Mouse (Mus musculus): ENCODE data around the gene Numb. TPM values are rescaled to one million over a fixed set of nuclear protein-coding genes. Genes with fewer than 3 reads are reported as not detected.

Gene Numb
- polyA plus RNA-seq, 1 experiment from 2014 or later, result 14.9 TPM

DNA sequence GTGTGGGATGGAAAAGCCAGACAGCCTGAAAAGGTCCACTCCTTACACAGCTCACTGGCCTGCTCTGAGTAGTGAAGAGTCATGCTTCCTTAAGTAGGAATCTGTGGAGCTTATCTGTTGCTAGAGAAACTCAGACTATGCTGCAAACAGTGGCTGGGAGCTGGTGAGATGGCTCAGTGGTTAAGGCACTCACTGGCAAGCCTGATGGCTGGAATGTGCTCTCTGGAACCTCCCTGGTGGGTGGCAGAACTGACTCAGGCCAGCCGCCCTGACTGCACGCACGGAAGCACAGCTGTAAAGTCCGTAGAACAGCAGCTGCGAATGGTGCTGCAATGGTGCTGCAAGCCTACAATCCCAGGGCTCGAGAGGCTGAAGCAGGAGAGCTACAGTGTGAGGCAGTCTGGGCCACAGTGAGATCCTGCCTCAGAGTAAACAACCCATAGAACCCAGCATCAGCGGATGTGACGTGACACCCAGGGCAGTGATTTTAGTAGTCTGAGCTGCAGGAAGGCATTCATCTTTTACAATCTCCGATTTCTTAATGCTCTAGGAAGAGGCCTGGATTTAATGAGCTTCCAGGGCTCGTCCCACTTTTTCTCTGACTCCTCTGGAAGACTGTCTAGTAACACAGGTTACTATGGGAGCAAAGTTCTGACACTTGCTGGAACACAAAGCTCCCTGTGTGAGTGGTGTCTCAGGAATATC lies 128.9 kb downstream of the Numb start:
- WGBS, result 67% methylated on average over 10 of the region's 10 CpGs
- peaks cover 26% of the 10 kb centered on the region for H3K36me3 ChIP-seq
- H3K4me2 ChIP-seq, result no peak overlapping the region
- H3K27me3 ChIP-seq (replicated peaks), result no peaks in the 10 kb centered on the region
- H3K27ac ChIP-seq (replicated peaks), result no peak overlapping the region
- no peak for ATAC-seq (ENCODE audit: low FRiP score)
- H3K4me1 ChIP-seq, result no peaks in the 10 kb centered on the region
- no peaks in the 10 kb centered on the region for H3K9me3 ChIP-seq (replicated peaks)
- no peak overlapping the region for H3K4me3 ChIP-seq (replicated peaks)
- H3K9ac ChIP-seq (replicated peaks), result no peak overlapping the region

- Histone ChIP-seq H3K9ac (replicated peaks) (no peak overlapping the region), H3K27me3 (replicated peaks) (no peaks in the 10 kb centered on the region), H3K4me1 (no peaks in the 10 kb centered on the region), H3K4me2 (no peak overlapping the region), H3K27ac (replicated peaks) (no peak overlapping the region), H3K9me3 (replicated peaks) (no peaks in the 10 kb centered on the region), H3K36me3 (peaks cover 21% of the 10 kb centered on the region), H3K4me3 (replicated peaks) (no peak overlapping the region)
- WGBS, result 86% methylated on average over 10 of the region's 10 CpGs
- 0 out of 2 replicates have a peak, but pooled peaks have one; percentile 24 for ATAC-seq (ENCODE audit: low FRiP score)
Observed at GRCm38 (mm10) chr12:83791737-83792136, 130.0 kb downstream of the Numb start.

- Histone ChIP-seq H3K27ac (replicated peaks) (no peak overlapping the region), H3K9me3 (replicated peaks) (no peaks in the 10 kb centered on the region), H3K27me3 (replicated peaks) (no peaks in the 10 kb centered on the region), H3K4me3 (replicated peaks) (no peak overlapping the region), H3K4me1 (no peaks in the 10 kb centered on the region), H3K9ac (replicated peaks) (no peak overlapping the region), H3K36me3 (peaks cover 15% of the 10 kb centered on the region), H3K4me2 (no peak overlapping the region)
- 91% methylated on average over 4 of the region's 4 CpGs for WGBS
- no peak for ATAC-seq (ENCODE audit: low FRiP score)
Observed at GRCm38 (mm10) chr12:83790749-83791148, 131.0 kb downstream of the Numb start.

GRCm38 (mm10) chr12:83789781-83790140 lies 132.0 kb downstream of the Numb start:
- no peak for ATAC-seq (ENCODE audit: low FRiP score)
- WGBS, result 59% methylated on average over 4 of the region's 4 CpGs
- no peak overlapping the region for H3K27ac ChIP-seq (replicated peaks)

GRCm38 (mm10) chr12:83789051-83789780 lies 132.5 kb downstream of the Numb start:
- Histone ChIP-seq H3K4me2 (no peak overlapping the region), H3K9me3 (replicated peaks) (no peaks in the 10 kb centered on the region), H3K4me1 (no peaks in the 10 kb centered on the region), H3K9ac (replicated peaks) (no peak overlapping the region), H3K27ac (replicated peaks) (no peak overlapping the region), H3K36me3 (peaks cover 6% of the 10 kb centered on the region; the same call in 1 of the 2 replicates), H3K4me3 (replicated peaks) (no peak overlapping the region), H3K27me3 (replicated peaks) (no peaks in the 10 kb centered on the region)
- ATAC-seq (ENCODE audit: low FRiP score), result no peak
- 88% methylated on average over 17 of the region's 17 CpGs for WGBS

More at GRCm38 (mm10) chr12:83789781-83790140, 132.0 kb downstream of the Numb start:
- H3K36me3 ChIP-seq, result peaks cover 6% of the 10 kb centered on the region; the same call in 1 of the 2 replicates
- H3K9me3 ChIP-seq (replicated peaks), result no peaks in the 10 kb centered on the region
- no peak overlapping the region for H3K4me2 ChIP-seq
- no peaks in the 10 kb centered on the region for H3K4me1 ChIP-seq
- no peaks in the 10 kb centered on the region for H3K27me3 ChIP-seq (replicated peaks)
- no peak overlapping the region for H3K4me3 ChIP-seq (replicated peaks)
- no peak overlapping the region for H3K9ac ChIP-seq (replicated peaks)

DNA sequence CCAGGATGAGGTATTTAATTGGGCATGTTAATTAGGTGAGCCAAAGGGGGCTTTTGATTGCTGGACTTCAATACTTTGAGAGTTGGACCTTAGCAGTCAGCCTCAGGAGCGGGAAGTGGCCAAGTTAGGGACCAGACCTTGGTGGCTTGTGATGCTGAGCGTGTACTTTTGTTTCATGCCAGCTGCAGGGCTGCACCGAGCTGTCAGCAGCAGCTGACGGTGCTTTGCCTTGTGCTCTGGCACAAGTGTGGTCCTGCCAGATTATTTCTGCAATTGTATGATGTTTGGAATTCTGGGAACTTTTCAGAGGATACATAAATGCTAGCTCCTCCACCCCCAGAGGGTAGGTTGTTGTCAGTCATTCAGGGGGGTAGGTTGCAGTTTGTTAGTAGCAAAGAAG lies 136.4 kb downstream of the Numb start:
- Histone ChIP-seq H3K9ac (replicated peaks) (no peak overlapping the region), H3K27me3 (replicated peaks) (no peaks in the 10 kb centered on the region), H3K9me3 (replicated peaks) (no peaks in the 10 kb centered on the region), H3K27ac (replicated peaks) (no peak overlapping the region), H3K36me3 (no peaks in the 10 kb centered on the region), H3K4me3 (replicated peaks) (no peak overlapping the region), H3K4me2 (no peak overlapping the region), H3K4me1 (0 out of 2 replicates have a peak, but pooled peaks cover 3% of the 10 kb centered on the region)
- ATAC-seq (ENCODE audit: low FRiP score), result no peak
- WGBS, result 51% methylated on average over 4 of the region's 4 CpGs

- no peaks in the 10 kb centered on the region for H3K27me3 ChIP-seq (replicated peaks)
- no peaks in the 10 kb centered on the region for H3K9me3 ChIP-seq (replicated peaks)
- ATAC-seq (ENCODE audit: low FRiP score), result no peak
- H3K27ac ChIP-seq (replicated peaks), result no peak overlapping the region
- no peak overlapping the region for H3K4me2 ChIP-seq
- H3K4me3 ChIP-seq (replicated peaks), result no peak overlapping the region
- H3K36me3 ChIP-seq, result no peaks in the 10 kb centered on the region
- no peak overlapping the region for H3K9ac ChIP-seq (replicated peaks)
- WGBS, result 81% methylated on average over 10 of the region's 10 CpGs
- 0 out of 2 replicates have a peak, but pooled peaks cover 3% of the 10 kb centered on the region for H3K4me1 ChIP-seq
Observed at GRCm38 (mm10) chr12:83782669-83783068, 139.1 kb downstream of the Numb start.

DNA sequence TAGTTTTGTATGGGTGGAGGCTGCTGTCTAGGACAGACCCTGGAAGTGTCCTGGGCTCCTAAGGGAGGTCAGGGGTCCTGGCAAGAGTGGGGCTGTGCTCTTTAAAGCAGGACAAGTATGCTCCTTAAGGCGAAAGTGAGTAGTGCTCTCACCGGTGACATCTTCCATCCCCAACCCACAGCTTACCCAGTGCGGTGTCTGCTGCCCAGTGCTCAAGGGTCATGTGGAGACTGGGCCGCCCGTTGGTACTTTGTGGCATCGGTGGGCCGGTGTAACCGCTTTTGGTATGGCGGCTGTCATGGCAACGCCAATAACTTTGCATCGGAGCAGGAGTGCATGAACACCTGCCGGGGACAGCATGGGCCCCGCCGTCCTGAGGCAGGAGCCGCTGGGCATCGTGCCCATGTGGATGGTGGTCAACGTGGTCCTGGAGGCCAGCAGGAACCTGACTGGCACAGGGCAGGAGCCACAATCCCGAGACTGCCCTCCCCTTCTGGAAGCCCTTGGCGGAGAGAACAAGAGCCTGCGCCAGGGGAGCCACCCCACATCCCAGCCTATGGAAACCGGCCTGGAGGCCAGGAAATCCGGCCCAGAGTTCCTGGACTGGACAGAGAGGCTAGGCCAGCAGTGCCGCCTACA lies 140.0 kb downstream of the Numb start:
- H3K27ac ChIP-seq (replicated peaks), result no peak overlapping the region
- H3K4me1 ChIP-seq, result 0 out of 2 replicates have a peak, but pooled peaks cover 3% of the 10 kb centered on the region
- no peaks in the 10 kb centered on the region for H3K36me3 ChIP-seq
- H3K27me3 ChIP-seq (replicated peaks), result no peaks in the 10 kb centered on the region
- no peak overlapping the region for H3K9ac ChIP-seq (replicated peaks)
- H3K4me2 ChIP-seq, result no peak overlapping the region
- no peak for ATAC-seq (ENCODE audit: low FRiP score)
- 76% methylated on average over 23 of the region's 23 CpGs for WGBS
- no peak overlapping the region for H3K4me3 ChIP-seq (replicated peaks)
- H3K9me3 ChIP-seq (replicated peaks), result no peaks in the 10 kb centered on the region

DNA sequence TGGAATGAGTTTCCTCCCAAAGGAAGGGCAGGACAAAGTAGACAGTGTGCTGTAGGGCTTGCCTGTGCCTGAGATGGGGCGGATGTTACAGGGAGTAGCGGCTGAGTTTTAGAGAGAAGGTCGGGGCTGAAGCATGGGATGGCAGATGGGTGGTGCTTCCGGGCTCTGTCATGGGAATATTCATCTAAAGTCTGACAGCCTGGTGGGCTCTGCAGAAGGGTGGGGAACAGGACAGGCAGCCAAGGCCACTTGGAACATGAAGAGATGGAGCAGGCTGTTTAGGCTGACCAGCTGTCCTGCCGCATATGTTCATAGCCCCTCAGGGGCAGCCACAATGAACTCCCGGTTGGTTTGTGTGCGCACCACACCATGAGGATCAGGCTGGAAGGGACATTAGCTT lies 140.5 kb downstream of the Numb start:
- 0 out of 2 replicates have a peak, but pooled peaks cover 3% of the 10 kb centered on the region for H3K4me1 ChIP-seq
- H3K27me3 ChIP-seq (replicated peaks), result no peaks in the 10 kb centered on the region
- no peaks in the 10 kb centered on the region for H3K36me3 ChIP-seq
- no peak overlapping the region for H3K4me2 ChIP-seq
- no peak for ATAC-seq (ENCODE audit: low FRiP score)
- H3K9ac ChIP-seq (replicated peaks), result no peak overlapping the region
- H3K27ac ChIP-seq (replicated peaks), result no peak overlapping the region
- H3K9me3 ChIP-seq (replicated peaks), result no peaks in the 10 kb centered on the region
- no peak overlapping the region for H3K4me3 ChIP-seq (replicated peaks)
- 58% methylated on average over 7 of the region's 7 CpGs for WGBS

DNA sequence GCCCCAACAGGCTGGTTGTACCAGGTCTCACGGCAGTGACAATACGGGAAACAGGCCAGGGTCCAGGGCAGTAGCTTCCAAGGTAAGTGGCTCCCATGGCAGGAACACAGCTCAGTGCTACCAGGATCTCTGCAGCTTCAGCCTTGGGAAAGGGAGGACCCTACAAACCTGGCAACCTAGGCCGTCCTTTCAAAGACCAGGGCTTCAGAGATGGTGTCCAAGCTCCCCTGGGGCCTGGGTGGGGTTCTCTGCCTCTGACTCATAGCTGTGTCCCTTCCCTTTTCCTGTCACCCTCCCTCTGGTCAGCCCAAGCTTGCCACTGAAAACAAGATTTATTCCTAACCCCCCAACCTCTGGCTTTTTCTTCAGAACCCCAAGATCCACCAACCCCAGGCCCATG lies 141.6 kb downstream of the Numb start:
- Histone ChIP-seq H3K4me2 (no peak overlapping the region), H3K9me3 (replicated peaks) (no peaks in the 10 kb centered on the region), H3K27me3 (replicated peaks) (no peaks in the 10 kb centered on the region), H3K4me1 (0 out of 2 replicates have a peak, but pooled peaks cover 3% of the 10 kb centered on the region), H3K36me3 (no peaks in the 10 kb centered on the region), H3K27ac (replicated peaks) (no peak overlapping the region), H3K9ac (replicated peaks) (no peak overlapping the region), H3K4me3 (replicated peaks) (no peak overlapping the region)
- no peak for ATAC-seq (ENCODE audit: low FRiP score)
- WGBS, result 93% methylated on average over 3 of the region's 3 CpGs

- no peaks in the 10 kb centered on the region for H3K36me3 ChIP-seq
- no peaks in the 10 kb centered on the region for H3K27me3 ChIP-seq (replicated peaks)
- H3K4me3 ChIP-seq (replicated peaks), result no peak overlapping the region
- no peak for ATAC-seq (ENCODE audit: low FRiP score)
- H3K4me1 ChIP-seq, result 0 out of 2 replicates have a peak, but pooled peaks cover 3% of the 10 kb centered on the region
- WGBS, result 92% methylated on average over 7 of the region's 7 CpGs
- no peak overlapping the region for H3K9ac ChIP-seq (replicated peaks)
- H3K27ac ChIP-seq (replicated peaks), result no peak overlapping the region
- H3K4me2 ChIP-seq, result no peak overlapping the region
- H3K9me3 ChIP-seq (replicated peaks), result no peaks in the 10 kb centered on the region
Observed at GRCm38 (mm10) chr12:83776766-83777165, 145.0 kb downstream of the Numb start.

Measured in neural tube, embryonic 15.5 days (tissue).